Mouse (Mus musculus): Measurements from ENCODE around the gene Pebp1. TPM values are rescaled to one million over a fixed set of nuclear protein-coding genes. Genes with fewer than 3 reads are reported as not detected.

Pebp1 gene
- total RNA-seq, 2 experiments from 2014 or later: 333 to 344 TPM

GRCm38 (mm10) chr5:117284029-117284428 is 3.4 kb downstream of the Pebp1 start:
- no peak for DNase-seq
- Histone ChIP-seq H3K4me3 (no peak overlapping the region), H3K27ac (no peak overlapping the region)
- no peak for TF ChIP-seq CTCF (IDR thresholded peaks at IDR 0.05)
- intact Hi-C loops (cut with DNase I): no loop called here

- intact Hi-C loops (cut with DNase I): no loop called here
- H3K4me3 ChIP-seq: no peak overlapping the region
- H3K27ac ChIP-seq: no peak overlapping the region
- no peak for DNase-seq
- TF ChIP-seq CTCF (IDR thresholded peaks at IDR 0.05): no peak
Measured at GRCm38 (mm10) chr5:117282360-117282759, 5.1 kb downstream of the Pebp1 start.

GRCm38 (mm10) chr5:117281536-117281935 is 5.9 kb downstream of the Pebp1 start:
- Histone ChIP-seq H3K27ac (no peak overlapping the region), H3K4me3 (no peak overlapping the region)
- 0 out of 2 replicates have a peak, but pooled peaks have one; percentile 4 for TF ChIP-seq CTCF (IDR thresholded peaks at IDR 0.05)
- intact Hi-C loops (cut with DNase I): no loop called here
- no peak for DNase-seq

GRCm38 (mm10) chr5:117279669-117280050 is 7.8 kb downstream of the Pebp1 start:
- Histone ChIP-seq H3K4me3 (no peak overlapping the region), H3K27ac (no peak overlapping the region)
- no peak for TF ChIP-seq CTCF (IDR thresholded peaks at IDR 0.05)
- no peak for DNase-seq
- intact Hi-C loops (cut with DNase I): no loop called here

- Histone ChIP-seq H3K4me3 (no peak overlapping the region), H3K27ac (no peak overlapping the region)
- no peak for DNase-seq
- no peak for TF ChIP-seq CTCF (IDR thresholded peaks at IDR 0.05)
- intact Hi-C loops (cut with DNase I): no loop called here
Measured at GRCm38 (mm10) chr5:117278809-117279668, 8.4 kb downstream of the Pebp1 start.

GRCm38 (mm10) chr5:117277784-117278183 is 9.6 kb downstream of the Pebp1 start:
- TF ChIP-seq CTCF (IDR thresholded peaks at IDR 0.05): 0 out of 2 replicates have a peak, but pooled peaks have one; percentile 2
- no peak overlapping the region for H3K4me3 ChIP-seq
- DNase-seq: no peak
- intact Hi-C loops (cut with DNase I): no loop called here
- no peak overlapping the region for H3K27ac ChIP-seq

- intact Hi-C loops (cut with DNase I): no loop called here
- no peak for DNase-seq
- peak; percentile 53 for TF ChIP-seq CTCF (IDR thresholded peaks at IDR 0.05)
- no peak overlapping the region for H3K27ac ChIP-seq
- H3K4me3 ChIP-seq: no peak overlapping the region
Measured at GRCm38 (mm10) chr5:117274817-117275216, 12.6 kb downstream of the Pebp1 start.

GRCm38 (mm10) chr5:117271945-117272344 is 15.5 kb downstream of the Pebp1 start:
- Histone ChIP-seq H3K4me3 (no peak overlapping the region), H3K27ac (no peak overlapping the region)
- no peak for DNase-seq
- intact Hi-C loops (cut with DNase I): no loop called here
- no peak for TF ChIP-seq CTCF (IDR thresholded peaks at IDR 0.05)

GRCm38 (mm10) chr5:117269395-117269794 is 18.0 kb downstream of the Pebp1 start:
- TF ChIP-seq CTCF (IDR thresholded peaks at IDR 0.05): no peak
- H3K27ac ChIP-seq: no peak overlapping the region
- no peak for DNase-seq
- H3K4me3 ChIP-seq: no peak overlapping the region
- intact Hi-C loops (cut with DNase I): no loop called here

- intact Hi-C loops (cut with DNase I): no loop called here
- H3K27ac ChIP-seq: no peak overlapping the region
- no peak for TF ChIP-seq CTCF (IDR thresholded peaks at IDR 0.05)
Measured at GRCm38 (mm10) chr5:117268749-117269148, 18.7 kb downstream of the Pebp1 start.

GRCm38 (mm10) chr5:117267913-117268312 is 19.5 kb downstream of the Pebp1 start:
- intact Hi-C loops (cut with DNase I): no loop called here
- no peak overlapping the region for H3K27ac ChIP-seq
- H3K4me3 ChIP-seq: no peak overlapping the region
- DNase-seq: no peak
- TF ChIP-seq CTCF (IDR thresholded peaks at IDR 0.05): no peak

More at GRCm38 (mm10) chr5:117268749-117269148, 18.7 kb downstream of the Pebp1 start:
- H3K4me3 ChIP-seq: no peak overlapping the region
- DNase-seq: no peak

GRCm38 (mm10) chr5:117264701-117265100 is 22.7 kb downstream of the Pebp1 start:
- TF ChIP-seq CTCF (IDR thresholded peaks at IDR 0.05): no peak
- H3K4me3 ChIP-seq: no peak overlapping the region
- H3K27ac ChIP-seq: no peak overlapping the region
- no peak for DNase-seq
- intact Hi-C loops (cut with DNase I): no loop called here

- no peak for DNase-seq
- intact Hi-C loops (cut with DNase I): no loop called here
- Histone ChIP-seq H3K27ac (no peak overlapping the region), H3K4me3 (no peak overlapping the region)
- TF ChIP-seq CTCF (IDR thresholded peaks at IDR 0.05): no peak
Measured at GRCm38 (mm10) chr5:117263566-117263965, 23.9 kb downstream of the Pebp1 start.

GRCm38 (mm10) chr5:117258276-117258675 is 29.1 kb downstream of the Pebp1 start:
- TF ChIP-seq CTCF (IDR thresholded peaks at IDR 0.05): no peak
- DNase-seq: no peak
- H3K4me3 ChIP-seq: no peak overlapping the region
- intact Hi-C loops (cut with DNase I): no loop called here
- no peak overlapping the region for H3K27ac ChIP-seq

Data from gastrocnemius, adult 2 months (tissue).